8 mouse cellular contexts compared by ENCODE assay signal in the genomic region with DNA sequence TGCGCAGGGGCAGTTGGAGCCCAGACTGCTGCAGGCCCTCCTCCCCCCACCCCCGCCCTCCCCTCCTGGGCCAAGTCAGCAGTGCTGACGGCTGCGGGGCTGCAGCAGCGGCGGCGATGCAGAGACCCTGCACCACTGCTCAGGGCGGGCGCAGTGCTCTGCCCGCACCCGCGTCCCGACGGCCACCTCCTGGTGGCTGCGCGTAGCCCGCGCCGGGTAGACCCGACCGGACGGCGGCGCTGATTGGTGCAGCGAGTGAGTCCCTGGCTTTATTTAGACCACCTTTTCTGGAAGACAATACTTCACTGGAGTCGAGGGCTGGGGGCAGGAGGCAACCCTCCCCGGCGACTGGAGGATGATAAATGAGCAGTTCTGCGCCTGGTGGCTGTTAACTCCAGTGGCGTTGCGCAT. TPM values are rescaled to one million over a fixed set of nuclear protein-coding genes. Genes with fewer than 3 reads are reported as not detected.
DNase-seq lines count a peak whose midpoint lies in the region; ATAC-seq and TF ChIP-seq lines count a peak whose summit lies in the region.

No protein-coding gene starts in this region.

- peaks cover 6% of the 10 kb centered on the region for H3K27me3 ChIP-seq in heart, adult 2 months (ENCODE audit: control insufficient read depth, insufficient read depth, low read length)
- H3K27me3 ChIP-seq in forebrain, embryonic 16.5 days (replicated peaks; ENCODE audit: control insufficient read depth, insufficient read depth, low read length), result peaks cover 57% of the 10 kb centered on the region
- H3K27me3 ChIP-seq in limb, embryonic 15.5 days, result peaks cover 66% of the 10 kb centered on the region

- no peak overlapping the region for H3K27ac ChIP-seq in heart, adult 2 months
- H3K27ac ChIP-seq in forebrain, embryonic 16.5 days (ENCODE audit: low read length), result no peak overlapping the region
- H3K27ac ChIP-seq in limb, embryonic 15.5 days, result no peak overlapping the region

- peaks cover 1% of the 10 kb centered on the region for H3K4me1 ChIP-seq in heart, adult 2 months (ENCODE audit: control insufficient read depth, insufficient read depth, low read length)
- peaks cover 19% of the 10 kb centered on the region for H3K4me1 ChIP-seq in forebrain, embryonic 16.5 days (replicated peaks; ENCODE audit: control insufficient read depth, insufficient read depth, low read length)
- peaks cover 44% of the 10 kb centered on the region for H3K4me1 ChIP-seq in limb, embryonic 15.5 days

- no peak for TF ChIP-seq EP300 in heart, adult 2 months (IDR thresholded peaks at IDR 0.05; ENCODE audit: insufficient read depth, low read depth, low read length)

- H3K4me2 ChIP-seq in forebrain, embryonic 16.5 days (ENCODE audit: low read length), result no peak overlapping the region
- H3K4me2 ChIP-seq in limb, embryonic 15.5 days, result peak overlapping the region; percentile 54

- no peaks in the 10 kb centered on the region for H3K9me3 ChIP-seq in forebrain, embryonic 16.5 days (ENCODE audit: control insufficient read depth, low read length)
- no peaks in the 10 kb centered on the region for H3K9me3 ChIP-seq in limb, embryonic 15.5 days

- no peaks in the 10 kb centered on the region for H3K36me3 ChIP-seq in heart, adult 2 months (ENCODE audit: control insufficient read depth, insufficient read depth, low read length)
- H3K36me3 ChIP-seq in forebrain, embryonic 16.5 days (ENCODE audit: control insufficient read depth, insufficient read depth), result no peaks in the 10 kb centered on the region
- H3K36me3 ChIP-seq in limb, embryonic 15.5 days, result no peaks in the 10 kb centered on the region

- TF ChIP-seq POLR2A in heart, adult 2 months (IDR thresholded peaks at IDR 0.05; ENCODE audit: insufficient read depth, low read depth, low read length), result no peak
- no peak for TF ChIP-seq POLR2A in brain, embryonic 14.5 days (IDR thresholded peaks at IDR 0.05; ENCODE audit: borderline replicate concordance, extremely low read depth, insufficient read depth, insufficient read length, poor library complexity, severe bottlenecking)

- 7% methylated on average over 31 of the region's 31 CpGs for WGBS in heart, adult 2 months
- 1% methylated on average over 28 of the region's 31 CpGs for WGBS in forebrain, embryonic 16.5 days
- WGBS in limb, embryonic 15.5 days, result 2% methylated on average over 31 of the region's 31 CpGs

- peak; percentile 36; the same call in 1 of the 2 replicates for ATAC-seq in forebrain, embryonic 16.5 days
- no peak for ATAC-seq in limb, embryonic 15.5 days (ENCODE audit: insufficient number of reproducible peaks, low FRiP score, low TSS enrichment, low read depth)
- no peak for ATAC-seq in frontal cortex, adult (ENCODE audit: low TSS enrichment)

- no peak overlapping the region for H3K9ac ChIP-seq in heart, adult 2 months (ENCODE audit: low read depth, low read length)
- H3K9ac ChIP-seq in forebrain, embryonic 16.5 days (replicated peaks; ENCODE audit: low read depth, low read length), result no peak overlapping the region
- no peak overlapping the region for H3K9ac ChIP-seq in limb, embryonic 15.5 days

- TF ChIP-seq CTCF in heart, adult 2 months (IDR thresholded peaks at IDR 0.05), result peak; percentile 37
- no peak for TF ChIP-seq CTCF in brain, embryonic 14.5 days (IDR thresholded peaks at IDR 0.05; ENCODE audit: borderline replicate concordance, extremely low read depth, insufficient read depth, insufficient read length)

- H3K79me2 ChIP-seq in heart, adult 2 months (replicated peaks; ENCODE audit: control insufficient read depth, insufficient read depth, low read length), result no peaks in the 10 kb centered on the region

- no peak for DNase-seq in heart, adult 2 months
- DNase-seq in heart, adult 9 months (ENCODE audit: low spot score in 2 of 2), result no peak
- peak; percentile 14 for DNase-seq in brain, embryonic 14.5 days (ENCODE audit: low read depth)
- DNase-seq in thymus, postnatal 4 days, result no peak
- DNase-seq in layer of hippocampus, adult 18-20 months (ENCODE audit: low spot score in 2 of 2), result no peak

- intact Hi-C loops in heart, adult 2 months (cut with DNase I), result no loop called here

- H3K4me3 ChIP-seq in heart, adult 2 months, result no peak overlapping the region
- H3K4me3 ChIP-seq in forebrain, embryonic 16.5 days (replicated peaks; ENCODE audit: low read length), result 0 out of 2 replicates have a peak overlapping the region, but pooled peaks have one; percentile 2
- peak overlapping the region; percentile 30 for H3K4me3 ChIP-seq in limb, embryonic 15.5 days

RNA-seq across cellular contexts. Expression of a gene that starts 24.4 kb away (rescaled TPM):
- 10 to 100 TPM; 39.0 to 44.2 TPM for total RNA-seq in heart, adult 2 months (2021)
- polyA plus RNA-seq in heart, adult 2 months (2012; rRNA removed), result 27.4 and 29.5 TPM in 2 replicates
- polyA plus RNA-seq in brain, embryonic 14.5 days (2012; rRNA removed), result 3.2 and 5.8 TPM in 2 replicates
- 2.1 TPM in 2 replicates for polyA plus RNA-seq in forebrain, embryonic 16.5 days (2015; fragmentation: Nextera tagmentation; extraction: Ambion mirVana)
- polyA plus RNA-seq in limb, embryonic 15.5 days (2015; fragmentation: Nextera tagmentation; extraction: Ambion mirVana), result 13.1 and 13.4 TPM in 2 replicates
- 10 to 100 TPM; 10.2 to 10.6 TPM for total RNA-seq in layer of hippocampus, adult 18-20 months (2021)

RNA-seq across cellular contexts. Expression of a gene that starts 53.9 kb away (rescaled TPM):
- total RNA-seq in heart, adult 2 months (2021), result 10 to 100 TPM; 34.2 to 42.4 TPM
- 21.8 and 29.2 TPM in 2 replicates for polyA plus RNA-seq in heart, adult 2 months (2012; rRNA removed)
- polyA plus RNA-seq in brain, embryonic 14.5 days (2012; rRNA removed), result 0.85 and 1.2 TPM in 2 replicates
- 0.14 and 0.25 TPM in 2 replicates for polyA plus RNA-seq in forebrain, embryonic 16.5 days (2015; fragmentation: Nextera tagmentation; extraction: Ambion mirVana)
- polyA plus RNA-seq in limb, embryonic 15.5 days (2015; fragmentation: Nextera tagmentation; extraction: Ambion mirVana), result 1.4 and 1.7 TPM in 2 replicates
- total RNA-seq in layer of hippocampus, adult 18-20 months (2021), result 1 to 10 TPM; 1.2 to 1.5 TPM
